Mouse (Mus musculus) Patski (cell line): ENCODE measurements at regions not wholly inside any gene's neighbourhood (a gene's known extent, or its start where the extent isn't known, plus 50 kb on each side); places are given as distances from the start of the nearest gene placed in this dataset.
A peak's percentile ranks its signal among the peaks of the same experiment; 100 is the strongest.

Experiments
- ATAC-seq: fragments of 100-300 bp; one replicate; pipeline ENCODE4 v1.8.0; 2021
- CTCF ChIA-PET: fragments of 350-600 bp; sonication (Branson Sonifier 250); formaldehyde crosslinking; loops from one replicate; lab custom pipeline; 2022; ENCODE audit warnings: inconsistent platforms; lab: Charles Lee
- POLR2A ChIA-PET: fragments of 350-600 bp; sonication (Branson Sonifier 250); formaldehyde crosslinking; loops from one replicate; lab custom pipeline; 2022; ENCODE audit warnings: antibody characterized with exemption, inconsistent platforms; lab: Charles Lee
- DNase-seq: peaks from one replicate; pipeline ENCODE4 v3.0.0-alpha.2; 2011; ENCODE audit warnings: low read depth, low spot score
- H3K27me3 ChIP-seq: fragments of 371-371 bp; one replicate; pipeline ENCODE4 v1.5.1; 2021
- CTCF ChIP-seq: fragments of 100-300 bp; IDR thresholded peaks from one replicate; pipeline ENCODE4 v1.5.1; 2021
- in situ Hi-C: fragments of 300-500 bp; cut with MboI; formaldehyde crosslinking; loops from 3 replicates; pipeline ENCODE4 v1.11.1; 2018; ENCODE audit warnings: low pct_unique_long_range_greater_than_20kb, mixed read lengths

GRCm38 (mm10) chr14:17057355-17057754, 238.4 kb upstream of the Rarb start:
- CTCF ChIA-PET: no interaction called here
- POLR2A ChIA-PET: no interaction called here
- DNase-seq: no peak
- H3K27me3 ChIP-seq: no peaks in the 10 kb centered on the region
- ATAC-seq: no peak
- no peak for TF ChIP-seq CTCF
- in situ Hi-C loops: loop anchor here (10.0 kb wide), 1 partner anchor 623 kb away; no protein-coding TSS in a partner anchor

- ChIA-PET POLR2A (no interaction called here), CTCF (no interaction called here)
- DNase-seq (no peak), ATAC-seq (no peak)
- TF ChIP-seq CTCF: no peak
- no peaks in the 10 kb centered on the region for H3K27me3 ChIP-seq
- in situ Hi-C loops: loop anchor here (10.0 kb wide), 1 partner anchor 621 kb away; no protein-coding TSS in a partner anchor
These were observed 236.8 kb upstream of the Rarb start for GRCm38 (mm10) chr14:17055741-17056140.

- CTCF ChIA-PET: no interaction called here
- peak; percentile 1 for DNase-seq
- POLR2A ChIA-PET: no interaction called here
- ATAC-seq: no peak
- TF ChIP-seq CTCF: no peak
- in situ Hi-C loops: loop anchor here (10.0 kb wide), 1 partner anchor 620 kb away; no protein-coding TSS in a partner anchor
- no peaks in the 10 kb centered on the region for H3K27me3 ChIP-seq
These were observed 235.4 kb upstream of the Rarb start for GRCm38 (mm10) chr14:17054381-17054780.

- H3K27me3 ChIP-seq: peaks cover 5% of the 10 kb centered on the region
- in situ Hi-C loops: no loop called here
- ChIA-PET CTCF (no interaction called here), POLR2A (no interaction called here)
- ATAC-seq: no peak
- no peak for TF ChIP-seq CTCF
- DNase-seq: no peak
These were observed 227.9 kb upstream of the Rarb start for GRCm38 (mm10) chr14:17046808-17047207.

- no peak for TF ChIP-seq CTCF
- DNase-seq (no peak), ATAC-seq (no peak)
- POLR2A ChIA-PET: no interaction called here
- in situ Hi-C loops: no loop called here
- peaks cover 5% of the 10 kb centered on the region for H3K27me3 ChIP-seq
- CTCF ChIA-PET: interaction anchor here (1.1 kb wide), 1 partner anchor 13 kb away, joined by 3 read pairs; no protein-coding TSS in a partner anchor
These were observed 226.6 kb upstream of the Rarb start for GRCm38 (mm10) chr14:17045426-17046132.

GRCm38 (mm10) chr14:17020603-17021356, 201.8 kb upstream of the Rarb start:
- ChIA-PET CTCF (no interaction called here), POLR2A (interaction anchor here (0.6 kb wide), 1 partner anchor 88 kb away, joined by 4 read pairs; no protein-coding TSS in a partner anchor)
- TF ChIP-seq CTCF: no peak
- peaks cover 4% of the 10 kb centered on the region for H3K27me3 ChIP-seq
- in situ Hi-C loops: no loop called here
- no peak for ATAC-seq
- no peak for DNase-seq

GRCm38 (mm10) chr14:17012931-17013330, 194.0 kb upstream of the Rarb start:
- peaks cover 4% of the 10 kb centered on the region for H3K27me3 ChIP-seq
- ChIA-PET CTCF (no interaction called here), POLR2A (interaction anchor here (0.7 kb wide), 1 partner anchor 88 kb away, joined by 5 read pairs; no protein-coding TSS in a partner anchor)
- in situ Hi-C loops: no loop called here
- TF ChIP-seq CTCF: no peak
- ATAC-seq (no peak), DNase-seq (no peak)

GRCm38 (mm10) chr14:17012200-17012599, 193.2 kb upstream of the Rarb start:
- peaks cover 4% of the 10 kb centered on the region for H3K27me3 ChIP-seq
- in situ Hi-C loops: no loop called here
- no peak for DNase-seq
- ChIA-PET POLR2A (no interaction called here), CTCF (no interaction called here)
- no peak for TF ChIP-seq CTCF
- no peak for ATAC-seq

GRCm38 (mm10) chr14:17005194-17006018, 186.4 kb upstream of the Rarb start:
- DNase-seq: no peak
- H3K27me3 ChIP-seq: no peaks in the 10 kb centered on the region
- no peak for ATAC-seq
- TF ChIP-seq CTCF: no peak
- ChIA-PET CTCF (interaction anchor here (0.7 to 1.2 kb wide), 4 partner anchors 9 to 23 kb away, joined by 3 read pairs; no protein-coding TSS in a partner anchor), POLR2A (no interaction called here)
- in situ Hi-C loops: no loop called here

- TF ChIP-seq CTCF: no peak
- DNase-seq (no peak), ATAC-seq (no peak)
- H3K27me3 ChIP-seq: no peaks in the 10 kb centered on the region
- in situ Hi-C loops: no loop called here
- ChIA-PET POLR2A (no interaction called here), CTCF (interaction anchor here (1.1 to 1.2 kb wide), 2 partner anchors 12 to 22 kb away, joined by 3 read pairs; no protein-coding TSS in a partner anchor)
These were observed 185.8 kb upstream of the Rarb start for GRCm38 (mm10) chr14:17004714-17005113.
